Mouse (Mus musculus) kidney, postnatal 0 days (tissue): ENCODE measurements around the gene Camk2b. TPM values are rescaled to one million over a fixed set of nuclear protein-coding genes. Genes with fewer than 3 reads are reported as not detected.
A peak's percentile ranks its signal among the peaks of the same experiment; 100 is the strongest.

Source experiments
- ATAC-seq: fragments of 200-750 bp; cut with Nextera tagmentation; replicated peaks from 2 replicates; pipeline ENCODE4 v1.8.0; 2017; ENCODE audit warnings: low read depth, moderate number of reproducible peaks, moderate TSS enrichment, moderate library complexity; ENCODE audit not compliant: low FRiP score
- DNase-seq: peaks from one replicate; pipeline ENCODE4 v3.0.0-alpha.2; 2016; ENCODE audit warnings: low spot score
- H3K27ac ChIP-seq: fragments of 300-500 bp; sonication (generic); 2 replicates; pipeline ENCODE4 v1.5.1; 2014; ENCODE audit warnings: mild to moderate bottlenecking
- H3K27me3 ChIP-seq: fragments of 300-500 bp; sonication (generic); 2 replicates; pipeline ENCODE4 v1.6.1; 2014; ENCODE audit warnings: low read length, mixed read lengths; ENCODE audit not compliant: insufficient read depth
- H3K36me3 ChIP-seq: fragments of 300-500 bp; sonication (generic); 2 replicates; pipeline ENCODE4 v1.6.1; 2014; ENCODE audit warnings: low read length, mixed read lengths; ENCODE audit not compliant: insufficient read depth
- H3K4me1 ChIP-seq: fragments of 300-500 bp; sonication (generic); replicated peaks from 2 replicates; pipeline ENCODE4 v1.6.1; 2014; ENCODE audit warnings: antibody characterized with exemption, low read length, mixed read lengths; ENCODE audit not compliant: insufficient read depth
- H3K4me2 ChIP-seq: fragments of 300-500 bp; sonication (generic); 2 replicates; pipeline ENCODE4 v1.6.1; 2014; ENCODE audit warnings: mild to moderate bottlenecking, low read length, moderate library complexity, mixed read lengths
- H3K4me3 ChIP-seq: fragments of 300-500 bp; sonication (generic); replicated peaks from 2 replicates; pipeline ENCODE4 v1.5.1; 2014; ENCODE audit warnings: low read depth, low read length
- H3K9ac ChIP-seq: fragments of 300-500 bp; sonication (generic); 2 replicates; pipeline ENCODE4 v1.6.1; 2014; ENCODE audit warnings: low read depth, low read length
- H3K9me3 ChIP-seq: fragments of 300-500 bp; sonication (generic); replicated peaks from 2 replicates; pipeline ENCODE4 v1.6.1; 2016; ENCODE audit warnings: low read length, inconsistent platforms, mixed read lengths
- CTCF ChIP-seq: IDR thresholded peaks from 2 replicates; pipeline ENCODE4 v1.5.1; 2016; ENCODE audit warnings: antibody characterized with exemption, low read depth, mild to moderate bottlenecking, moderate library complexity
- WGBS: fragments of 180-500 bp; shearing (Covaris S2); extraction: QIAGEN DNeasy Blood & Tissue Kit; methylation state at CpG from one replicate; pipeline ENCODE4 v1.1.7; 2014; 5-methylcytosine and 5-hydroxymethylcytosine counted together
- polyA plus RNA-seq: library from polyadenylated mRNA; unstranded; fragments of >200 nt; fragmentation: Nextera tagmentation; extraction: Ambion mirVana; gene quantifications from 2 replicates; pipeline ENCODE4 v1.2.1, GENCODE M21; 2015

The Camk2b gene
- polyA plus RNA-seq, 1 experiment from 2014 or later, result 3.3 TPM

- Histone ChIP-seq H3K4me3 (no peak overlapping the region), H3K4me1 (peaks cover 7% of the 10 kb centered on the region; the same call in 1 of the 2 replicates), H3K4me2 (no peak overlapping the region), H3K36me3 (peaks cover 34% of the 10 kb centered on the region), H3K9ac (no peak overlapping the region), H3K27me3 (no peaks in the 10 kb centered on the region), H3K9me3 (no peaks in the 10 kb centered on the region), H3K27ac (0 out of 2 replicates have a peak overlapping the region, but pooled peaks have one; percentile 25)
- DNase-seq, result peak; percentile 46
- WGBS, result 34% methylated on average over 6 of the region's 6 CpGs
- 0 out of 2 replicates have a peak, but pooled peaks have one; percentile 11 for ATAC-seq
- TF ChIP-seq CTCF, result no peak
These were observed 97.9 kb downstream of the Camk2b start for GRCm38 (mm10) chr11:5968223-5968622.

- H3K36me3 ChIP-seq, result peaks cover 49% of the 10 kb centered on the region
- H3K9ac ChIP-seq, result no peak overlapping the region
- H3K4me1 ChIP-seq, result no peaks in the 10 kb centered on the region
- DNase-seq (no peak), ATAC-seq (no peak)
- H3K27ac ChIP-seq, result no peak overlapping the region
- no peak overlapping the region for H3K4me3 ChIP-seq
- H3K4me2 ChIP-seq, result no peak overlapping the region
- no peak for TF ChIP-seq CTCF
- no peaks in the 10 kb centered on the region for H3K9me3 ChIP-seq
- H3K27me3 ChIP-seq, result no peaks in the 10 kb centered on the region
- WGBS, result 80% methylated on average over 3 of the region's 3 CpGs
These were observed 99.4 kb downstream of the Camk2b start for GRCm38 (mm10) chr11:5966751-5967150.

- H3K9me3 ChIP-seq, result no peaks in the 10 kb centered on the region
- no peaks in the 10 kb centered on the region for H3K4me1 ChIP-seq
- no peak overlapping the region for H3K4me3 ChIP-seq
- no peak for TF ChIP-seq CTCF
- no peak overlapping the region for H3K27ac ChIP-seq
- H3K27me3 ChIP-seq, result no peaks in the 10 kb centered on the region
- no peak overlapping the region for H3K4me2 ChIP-seq
- DNase-seq (no peak), ATAC-seq (no peak)
- WGBS, result 88% methylated on average over 11 of the region's 11 CpGs
- H3K36me3 ChIP-seq, result peaks cover 56% of the 10 kb centered on the region
- H3K9ac ChIP-seq, result no peak overlapping the region
These were observed 100.3 kb downstream of the Camk2b start for GRCm38 (mm10) chr11:5965865-5966264.

GRCm38 (mm10) chr11:5960051-5960450 lies 106.1 kb downstream of the Camk2b start:
- Histone ChIP-seq H3K36me3 (peaks cover 48% of the 10 kb centered on the region), H3K4me2 (no peak overlapping the region), H3K4me1 (peaks cover 9% of the 10 kb centered on the region), H3K9ac (no peak overlapping the region), H3K4me3 (no peak overlapping the region), H3K9me3 (no peaks in the 10 kb centered on the region), H3K27me3 (no peaks in the 10 kb centered on the region), H3K27ac (no peak overlapping the region)
- DNase-seq (no peak), ATAC-seq (no peak)
- WGBS, result 82% methylated on average over 2 of the region's 2 CpGs
- no peak for TF ChIP-seq CTCF

GRCm38 (mm10) chr11:5955546-5956276 lies 110.5 kb downstream of the Camk2b start, which contains the start of gene Ykt6:
Gene Ykt6 (plus strand): TSS chr11:5955693.
- Histone ChIP-seq H3K36me3 (peaks cover 6% of the 10 kb centered on the region; the same call in 1 of the 2 replicates), H3K4me1 (peaks cover 12% of the 10 kb centered on the region), H3K9ac (peak within 1 kb of the TSS; percentile 92), H3K27ac (peak within 1 kb of the TSS; percentile 97), H3K4me2 (peak within 1 kb of the TSS; percentile 90), H3K4me3 (peak within 1 kb of the TSS; percentile 81), H3K27me3 (no peaks in the 10 kb centered on the region), H3K9me3 (no peaks in the 10 kb centered on the region)
- WGBS, result under 1% methylated on average over 71 of the region's 71 CpGs
- TF ChIP-seq CTCF, result no peak
- DNase-seq (peak; percentile 98), ATAC-seq (peak; percentile 92)

GRCm38 (mm10) chr11:5954965-5955504 lies 111.1 kb downstream of the Camk2b start:
- DNase-seq (peak; percentile 72), ATAC-seq (peak; percentile 78)

More at GRCm38 (mm10) chr11:5954965-5955504, 111.1 kb downstream of the Camk2b start:
- Histone ChIP-seq H3K4me2 (peak overlapping the region; percentile 90), H3K9me3 (no peaks in the 10 kb centered on the region), H3K36me3 (0 out of 2 replicates have a peak, but pooled peaks cover 4% of the 10 kb centered on the region), H3K27me3 (no peaks in the 10 kb centered on the region), H3K9ac (peak overlapping the region; percentile 92), H3K4me1 (peaks cover 12% of the 10 kb centered on the region), H3K27ac (peak overlapping the region; percentile 97), H3K4me3 (peak overlapping the region; percentile 81)
- peak; percentile 49; the same call in 1 of the 2 replicates for TF ChIP-seq CTCF
- WGBS, result 5% methylated on average over 7 of the region's 7 CpGs
